Mouse (Mus musculus) lung, adult 18-20 months (tissue): ENCODE measurements around the gene Ctnnal1.
A peak's percentile ranks its signal among the peaks of the same experiment; 100 is the strongest.

Experiments
- DNase-seq, 2 experiments: peaks; one replicate each; pipeline ENCODE4 v3.0.0; 2022; ENCODE audit warnings: mixed read lengths in 2 of 2

The Ctnnal1 gene

GRCm38 (mm10) chr4:56791373-56791772, 73.6 kb downstream of the Ctnnal1 start:
- peak in 1 of 2 experiments; percentile 6 for DNase-seq

- no peak for DNase-seq
These were observed 93.9 kb downstream of the Ctnnal1 start for GRCm38 (mm10) chr4:56771065-56771464.

GRCm38 (mm10) chr4:56768913-56769312, 96.1 kb downstream of the Ctnnal1 start:
- peak; percentile 77 to 82 for DNase-seq

GRCm38 (mm10) chr4:56767861-56768284, 97.1 kb downstream of the Ctnnal1 start:
- DNase-seq, result peak; percentile 71 to 80
